Mouse (Mus musculus): ENCODE data around the gene Olfr916. TPM values are rescaled to one million over a fixed set of nuclear protein-coding genes. Genes with fewer than 3 reads are reported as not detected.

The Olfr916 gene
- total RNA-seq (2015) (not detected in 2 replicates), total RNA-seq (2017) (not detected in 2 replicates)

DNA sequence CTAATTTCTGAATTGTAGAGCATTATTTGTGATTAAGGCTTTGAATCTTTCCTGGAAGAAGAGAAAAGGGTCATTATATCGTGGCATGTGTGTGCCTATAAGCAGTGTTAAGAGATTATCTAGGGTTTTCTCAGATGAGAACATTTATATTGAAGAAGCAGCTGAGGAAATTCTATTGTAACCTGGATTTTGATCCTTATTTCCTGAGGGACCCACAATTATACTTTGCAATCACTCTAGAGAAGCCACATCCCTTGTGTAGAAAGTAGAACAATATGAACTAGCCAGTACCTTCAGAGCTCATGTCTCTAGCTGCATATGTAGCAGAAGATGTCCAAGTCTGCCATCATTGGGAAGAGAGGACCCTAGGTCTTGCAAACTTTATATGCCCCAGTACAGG, at the start of gene Olfr916:
Gene Olfr916 (minus strand): TSS at position 101 of the 400 bp plus-strand sequence.
- ATAC-seq (ENCODE audit: poor library complexity, severe bottlenecking), result no peak

DNA sequence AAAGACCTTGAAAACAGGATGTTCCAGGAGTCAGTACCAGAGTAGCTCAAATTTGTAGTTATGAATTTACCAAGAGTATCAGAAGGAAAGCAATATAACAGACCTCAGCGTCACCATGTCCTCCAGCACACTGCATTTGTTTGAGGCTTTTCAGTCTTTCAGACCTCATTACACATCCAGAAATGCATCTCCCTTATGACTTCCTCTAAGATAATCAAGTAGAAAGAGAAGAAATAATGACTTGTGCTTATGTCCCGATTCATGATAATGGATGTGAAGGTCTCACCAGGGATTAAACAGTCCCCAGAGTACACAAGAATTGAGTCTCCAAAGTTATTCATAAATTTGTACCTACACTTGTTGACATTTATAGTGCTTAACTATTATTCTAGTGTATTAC, 14.8 kb upstream of the Olfr916 start, which contains the start of gene Olfr918:
Gene Olfr918 (minus strand): TSS at position 101 of the 400 bp plus-strand sequence.
- ATAC-seq (ENCODE audit: poor library complexity, severe bottlenecking), result no peak

GRCm38 (mm10) chr9:38672887-38673286, 13.2 kb upstream of the Olfr916 start:
- no peak for ATAC-seq (ENCODE audit: poor library complexity, severe bottlenecking)

- no peak for ATAC-seq (ENCODE audit: poor library complexity, severe bottlenecking)
Measured at GRCm38 (mm10) chr9:38665742-38666141, 6.1 kb upstream of the Olfr916 start, which contains the start of gene Olfr917. Gene Olfr917, minus strand, starts transcription at chr9:38665842.

- no peak for ATAC-seq (ENCODE audit: poor library complexity, severe bottlenecking)
Measured at GRCm38 (mm10) chr9:38632406-38632805, 27.3 kb downstream of the Olfr916 start.

Other genes starting within 250 kb of the Olfr916 start
- gene Olfr901, start 230.4 kb downstream of the Olfr916 start, total RNA-seq (2015), result not detected in 2 replicates
- not detected in 2 replicates for gene Olfr901, start 230.4 kb downstream of the Olfr916 start, total RNA-seq (2017)
- not detected in 2 replicates for gene Olfr902, start 212.2 kb downstream of the Olfr916 start, total RNA-seq (2015)
- not detected in 2 replicates for gene Olfr902, start 212.2 kb downstream of the Olfr916 start, total RNA-seq (2017)
- not detected in 2 replicates for gene Olfr904, start 196.7 kb downstream of the Olfr916 start, total RNA-seq (2015)
- gene Olfr904, start 196.7 kb downstream of the Olfr916 start, total RNA-seq (2017), result not detected in 2 replicates
- not detected in 2 replicates for gene Olfr905, start 188.8 kb downstream of the Olfr916 start, total RNA-seq (2015)
- gene Olfr905, start 188.8 kb downstream of the Olfr916 start, total RNA-seq (2017), result not detected in 2 replicates
- not detected in 2 replicates for gene Olfr906, start 172.8 kb downstream of the Olfr916 start, total RNA-seq (2015)
- gene Olfr906, start 172.8 kb downstream of the Olfr916 start, total RNA-seq (2017), result not detected in 2 replicates
- not detected in 2 replicates for gene Olfr907, start 164.1 kb downstream of the Olfr916 start, total RNA-seq (2015)
- gene Olfr907, start 164.1 kb downstream of the Olfr916 start, total RNA-seq (2017), result not detected in 2 replicates
- not detected in 2 replicates for gene Olfr911-ps1, start 138.3 kb downstream of the Olfr916 start, total RNA-seq (2015)
- not detected in 2 replicates for gene Olfr911-ps1, start 138.3 kb downstream of the Olfr916 start, total RNA-seq (2017)
- not detected in 2 replicates for gene Olfr910, start 122.0 kb downstream of the Olfr916 start, total RNA-seq (2015)
- not detected in 2 replicates for gene Olfr910, start 122.0 kb downstream of the Olfr916 start, total RNA-seq (2017)
- gene Olfr912, start 79.7 kb downstream of the Olfr916 start, total RNA-seq (2015), result not detected in 2 replicates
- gene Olfr912, start 79.7 kb downstream of the Olfr916 start, total RNA-seq (2017), result not detected in 2 replicates
- gene Olfr913, start 67.1 kb downstream of the Olfr916 start, total RNA-seq (2015), result not detected in 2 replicates
- gene Olfr913, start 67.1 kb downstream of the Olfr916 start, total RNA-seq (2017), result not detected in 2 replicates
- not detected in 2 replicates for gene Olfr914, start 54.8 kb downstream of the Olfr916 start, total RNA-seq (2015)
- not detected in 2 replicates for gene Olfr914, start 54.8 kb downstream of the Olfr916 start, total RNA-seq (2017)
- not detected in 2 replicates for gene Olfr917, start 6.0 kb upstream of the Olfr916 start, total RNA-seq (2015)
- not detected in 2 replicates for gene Olfr917, start 6.0 kb upstream of the Olfr916 start, total RNA-seq (2017)
- not detected in 2 replicates for gene Olfr918, start 14.7 kb upstream of the Olfr916 start, total RNA-seq (2015)
- gene Olfr918, start 14.7 kb upstream of the Olfr916 start, total RNA-seq (2017), result not detected in 2 replicates
- not detected in 2 replicates for gene Olfr919, start 43.8 kb upstream of the Olfr916 start, total RNA-seq (2015)
- gene Olfr919, start 43.8 kb upstream of the Olfr916 start, total RNA-seq (2017), result not detected in 2 replicates
- 65.7 and 75.8 TPM in 2 replicates for gene Vwa5a, start 58.4 kb upstream of the Olfr916 start, total RNA-seq (2015)
- 110 and 111 TPM in 2 replicates for gene Vwa5a, start 58.4 kb upstream of the Olfr916 start, total RNA-seq (2017)
- gene Olfr920, start 92.4 kb upstream of the Olfr916 start, total RNA-seq (2015), result 0.50 and 0.76 TPM in 2 replicates
- gene Olfr920, start 92.4 kb upstream of the Olfr916 start, total RNA-seq (2017), result 0.12 and 0.48 TPM in 2 replicates
- not detected in 2 replicates for gene Olfr921, start 113.2 kb upstream of the Olfr916 start, total RNA-seq (2015)
- gene Olfr921, start 113.2 kb upstream of the Olfr916 start, total RNA-seq (2017), result 0.07 TPM in 1 of 2 replicates, not detected in the other
- gene Olfr922, start 154.7 kb upstream of the Olfr916 start, total RNA-seq (2015), result not detected in 2 replicates
- gene Olfr922, start 154.7 kb upstream of the Olfr916 start, total RNA-seq (2017), result not detected in 2 replicates
- not detected in 2 replicates for gene Olfr923, start 166.7 kb upstream of the Olfr916 start, total RNA-seq (2015)
- not detected in 2 replicates for gene Olfr923, start 166.7 kb upstream of the Olfr916 start, total RNA-seq (2017)
- not detected in 2 replicates for gene Olfr924, start 184.6 kb upstream of the Olfr916 start, total RNA-seq (2015)
- gene Olfr924, start 184.6 kb upstream of the Olfr916 start, total RNA-seq (2017), result not detected in 2 replicates
- not detected in 2 replicates for gene Olfr26, start 195.2 kb upstream of the Olfr916 start, total RNA-seq (2015)
- gene Olfr26, start 195.2 kb upstream of the Olfr916 start, total RNA-seq (2017), result not detected in 2 replicates
- not detected in 2 replicates for gene Olfr926, start 217.3 kb upstream of the Olfr916 start, total RNA-seq (2015)
- gene Olfr926, start 217.3 kb upstream of the Olfr916 start, total RNA-seq (2017), result not detected in 2 replicates